9 mouse cellular contexts compared by ENCODE assay signal in the genomic region with DNA sequence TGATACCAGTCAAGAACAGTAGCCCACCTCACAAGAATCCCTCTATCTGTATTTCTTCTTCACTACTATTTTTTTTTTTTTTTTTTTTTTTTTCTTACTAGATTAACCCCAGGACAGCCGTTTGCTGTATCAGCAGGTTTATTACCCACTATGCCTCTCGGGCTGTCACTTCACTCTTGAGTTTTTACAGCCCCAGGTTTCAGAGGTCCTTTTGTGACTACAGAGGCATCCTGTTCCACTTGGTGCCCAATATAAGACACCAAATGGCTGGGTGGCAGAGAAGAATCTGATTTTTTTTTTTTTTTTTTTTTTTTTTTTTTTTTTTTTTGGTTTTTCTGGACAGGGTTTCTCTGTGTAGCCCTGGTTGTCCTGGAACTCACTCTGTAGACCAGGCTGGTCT. TPM values are rescaled to one million over a fixed set of nuclear protein-coding genes. Genes with fewer than 3 reads are reported as not detected.
DNase-seq lines count a peak whose midpoint lies in the region; ATAC-seq and TF ChIP-seq lines count a peak whose summit lies in the region.
"Had no signal": no experiment of that assay in that cellular context is flagged by ENCODE, and none has a peak within 500 bp of the region (broad histone marks: within the 10 kb centered on the region; RNA-seq: fewer than 3 reads in every experiment).

No protein-coding gene starts in this region.

- H3K36me3 ChIP-seq in kidney, embryonic 14.5 days (ENCODE audit: control insufficient read depth, insufficient read depth, low read length): no peaks in the 10 kb centered on the region
- no peaks in the 10 kb centered on the region for H3K36me3 ChIP-seq in hindbrain, embryonic 15.5 days
- no peaks in the 10 kb centered on the region for H3K36me3 ChIP-seq in midbrain, embryonic 16.5 days (ENCODE audit: control insufficient read depth, insufficient read depth, low read length)

- DNase-seq in kidney, postnatal 4 days: no peak
- DNase-seq in layer of hippocampus, adult 18-20 months (ENCODE audit: low spot score in 2 of 2): no peak
- no peak for DNase-seq in c-Kit-positive CD71-positive TER-119-positive erythroid progenitor cells, embryonic 14.5 days (ENCODE audit: low spot score)
- no peak for DNase-seq in left cerebral cortex, postnatal 25 days (ENCODE audit: low spot score in 2 of 2)
- DNase-seq: thymus, postnatal 4 days had no signal

- peak overlapping the region; percentile 93 for H3K4me2 ChIP-seq in kidney, embryonic 14.5 days (replicated peaks; ENCODE audit: low read depth, low read length)
- H3K4me2 ChIP-seq in hindbrain, embryonic 15.5 days: peak overlapping the region; percentile 98
- H3K4me2 ChIP-seq in midbrain, embryonic 16.5 days (ENCODE audit: low read length): peak overlapping the region; percentile 100

- intact Hi-C loops in left cerebral cortex, postnatal 25 days (cut with DNase I): loop anchor here (10.0 kb wide), 1 partner anchor 818 kb away; the partner anchor contains the start of gene Nkx6-1

- no peak for TF ChIP-seq CTCF in bone marrow, adult 2 months (IDR thresholded peaks at IDR 0.05; ENCODE audit: control insufficient read depth, insufficient read depth, low read length)

- ATAC-seq in kidney, embryonic 14.5 days (ENCODE audit: low FRiP score, low TSS enrichment): no peak; the same call in 1 of the 2 replicates
- no peak for ATAC-seq in hindbrain, embryonic 15.5 days (ENCODE audit: low FRiP score, low read depth)
- ATAC-seq in midbrain, embryonic 16.5 days: no peak

- peaks cover 28% of the 10 kb centered on the region for H3K27me3 ChIP-seq in kidney, embryonic 14.5 days (ENCODE audit: control insufficient read depth, insufficient read depth, low read length)
- peaks cover 37% of the 10 kb centered on the region for H3K27me3 ChIP-seq in hindbrain, embryonic 15.5 days
- peaks cover 26% of the 10 kb centered on the region for H3K27me3 ChIP-seq in midbrain, embryonic 16.5 days (ENCODE audit: control insufficient read depth, insufficient read depth, low read depth, low read length)

- H3K27ac ChIP-seq in kidney, embryonic 14.5 days (ENCODE audit: low read depth, low read length): no peak overlapping the region
- no peak overlapping the region for H3K27ac ChIP-seq in bone marrow, adult 2 months (ENCODE audit: control insufficient read depth, insufficient read depth, low read depth, low read length, poor library complexity)
- no peak overlapping the region for H3K27ac ChIP-seq in hindbrain, embryonic 15.5 days (replicated peaks)
- H3K27ac ChIP-seq in midbrain, embryonic 16.5 days (ENCODE audit: low read length): no peak overlapping the region

- H3K9me3 ChIP-seq in kidney, embryonic 14.5 days (ENCODE audit: control insufficient read depth, low read length): peaks cover 2% of the 10 kb centered on the region; the same call in 1 of the 2 replicates
- no peaks in the 10 kb centered on the region for H3K9me3 ChIP-seq in hindbrain, embryonic 15.5 days
- H3K9me3 ChIP-seq in midbrain, embryonic 16.5 days (replicated peaks; ENCODE audit: control insufficient read depth, low read length, poor library complexity, severe bottlenecking): no peaks in the 10 kb centered on the region

- H3K9ac ChIP-seq in kidney, embryonic 14.5 days (ENCODE audit: low read depth, low read length): no peak overlapping the region
- 0 out of 2 replicates have a peak overlapping the region, but pooled peaks have one; percentile 42 for H3K9ac ChIP-seq in hindbrain, embryonic 15.5 days
- peak overlapping the region; percentile 65; the same call in 1 of the 2 replicates for H3K9ac ChIP-seq in midbrain, embryonic 16.5 days (ENCODE audit: low read depth, low read length)

- 0 out of 2 replicates have a peak, but pooled peaks cover 5% of the 10 kb centered on the region for H3K4me1 ChIP-seq in kidney, embryonic 14.5 days (ENCODE audit: control insufficient read depth, insufficient read depth, low read length)
- H3K4me1 ChIP-seq in bone marrow, adult 2 months (ENCODE audit: control insufficient read depth, insufficient read depth, low read length): no peaks in the 10 kb centered on the region; the same call in 1 of the 2 replicates
- H3K4me1 ChIP-seq in hindbrain, embryonic 15.5 days (replicated peaks): peaks cover 21% of the 10 kb centered on the region
- H3K4me1 ChIP-seq in midbrain, embryonic 16.5 days (ENCODE audit: control insufficient read depth, insufficient read depth, low read length): peaks cover 7% of the 10 kb centered on the region

- no peak overlapping the region; the same call in 1 of the 2 replicates for H3K4me3 ChIP-seq in kidney, embryonic 14.5 days (ENCODE audit: low read length)
- H3K4me3 ChIP-seq in bone marrow, adult 2 months (replicated peaks; ENCODE audit: control insufficient read depth, low read depth, low read length): peak overlapping the region; percentile 73
- peak overlapping the region; percentile 55 for H3K4me3 ChIP-seq in hindbrain, embryonic 15.5 days
- peak overlapping the region; percentile 54 for H3K4me3 ChIP-seq in midbrain, embryonic 16.5 days (ENCODE audit: low read depth, low read length)

- WGBS in kidney, embryonic 14.5 days: 8% methylated on average over 2 of the region's 2 CpGs
- WGBS in bone marrow, adult 2 months: 4% methylated on average over 2 of the region's 2 CpGs
- WGBS in hindbrain, embryonic 15.5 days: 12% methylated on average over 2 of the region's 2 CpGs
- WGBS in midbrain, embryonic 16.5 days: 5% methylated on average over 2 of the region's 2 CpGs

- no peak for TF ChIP-seq POLR2A in bone marrow, adult 2 months (IDR thresholded peaks at IDR 0.05; ENCODE audit: borderline replicate concordance, control insufficient read depth, low read depth, low read length)

RNA-seq across cellular contexts. Expression of gene Gpat3, which starts 1.6 kb away (rescaled TPM):
- 0.42 and 0.49 TPM in 2 replicates for polyA plus RNA-seq in kidney, embryonic 14.5 days (2014; fragmentation: Nextera tagmentation; extraction: Ambion mirVana)
- polyA plus RNA-seq in bone marrow, adult 2 months (2011; ENCODE audit: insufficient read depth, insufficient read length, low replicate concordance, missing spikeins): 2.7 and 4.0 TPM in 2 replicates
- 0.93 and 2.5 TPM in 2 replicates for polyA plus RNA-seq in hindbrain, embryonic 15.5 days (2015; fragmentation: Nextera tagmentation; extraction: Ambion mirVana)
- 0.57 TPM in 2 replicates for polyA plus RNA-seq in midbrain, embryonic 16.5 days (2015; fragmentation: Nextera tagmentation; extraction: Ambion mirVana)
- total RNA-seq in layer of hippocampus, adult 18-20 months (2021): 1 to 10 TPM; 2.2 to 2.3 TPM
- 1 to 10 TPM; 3.3 to 3.7 TPM for total RNA-seq in left cerebral cortex, postnatal 25 days (2021)

RNA-seq across cellular contexts. Expression of gene Abraxas1, which starts 26.4 kb away (rescaled TPM):
- 31.5 and 33.8 TPM in 2 replicates for polyA plus RNA-seq in kidney, embryonic 14.5 days (2014; fragmentation: Nextera tagmentation; extraction: Ambion mirVana)
- polyA plus RNA-seq in bone marrow, adult 2 months (2011; ENCODE audit: insufficient read depth, insufficient read length, low replicate concordance, missing spikeins): 6.3 and 9.9 TPM in 2 replicates
- polyA plus RNA-seq in hindbrain, embryonic 15.5 days (2015; fragmentation: Nextera tagmentation; extraction: Ambion mirVana): 14.0 and 15.7 TPM in 2 replicates
- polyA plus RNA-seq in midbrain, embryonic 16.5 days (2015; fragmentation: Nextera tagmentation; extraction: Ambion mirVana): 12.0 and 17.1 TPM in 2 replicates
- total RNA-seq in layer of hippocampus, adult 18-20 months (2021): 1 to 10 TPM; 7.5 to 7.9 TPM
- 1 to 10 TPM; 5.8 to 6.2 TPM for total RNA-seq in left cerebral cortex, postnatal 25 days (2021)

RNA-seq across cellular contexts. Expression of gene Mrps18c, which starts 48.7 kb away (rescaled TPM):
- polyA plus RNA-seq in kidney, embryonic 14.5 days (2014; fragmentation: Nextera tagmentation; extraction: Ambion mirVana): 168 and 209 TPM in 2 replicates
- 101 and 128 TPM in 2 replicates for polyA plus RNA-seq in bone marrow, adult 2 months (2011; ENCODE audit: insufficient read depth, insufficient read length, low replicate concordance, missing spikeins)
- polyA plus RNA-seq in hindbrain, embryonic 15.5 days (2015; fragmentation: Nextera tagmentation; extraction: Ambion mirVana): 146 and 148 TPM in 2 replicates
- polyA plus RNA-seq in midbrain, embryonic 16.5 days (2015; fragmentation: Nextera tagmentation; extraction: Ambion mirVana): 137 and 143 TPM in 2 replicates
- 10 to 100 TPM; 64.3 to 65.2 TPM for total RNA-seq in layer of hippocampus, adult 18-20 months (2021)
- 10 to 100 TPM; 55.0 to 64.3 TPM for total RNA-seq in left cerebral cortex, postnatal 25 days (2021)

RNA-seq across cellular contexts. Expression of gene Helq, which starts 48.7 kb away (rescaled TPM):
- polyA plus RNA-seq in kidney, embryonic 14.5 days (2014; fragmentation: Nextera tagmentation; extraction: Ambion mirVana): 19.5 and 22.4 TPM in 2 replicates
- 21.8 and 50.7 TPM in 2 replicates for polyA plus RNA-seq in bone marrow, adult 2 months (2011; ENCODE audit: insufficient read depth, insufficient read length, low replicate concordance, missing spikeins)
- polyA plus RNA-seq in hindbrain, embryonic 15.5 days (2015; fragmentation: Nextera tagmentation; extraction: Ambion mirVana): 18.2 and 18.5 TPM in 2 replicates
- polyA plus RNA-seq in midbrain, embryonic 16.5 days (2015; fragmentation: Nextera tagmentation; extraction: Ambion mirVana): 20.6 and 24.3 TPM in 2 replicates
- total RNA-seq in layer of hippocampus, adult 18-20 months (2021): 10 to 100 TPM; 10.6 to 14.6 TPM
- 10 to 100 TPM; 10.7 to 19.9 TPM for total RNA-seq in left cerebral cortex, postnatal 25 days (2021)
